Mouse (Mus musculus): ENCODE data around the gene Rnase10. TPM values are rescaled to one million over a fixed set of nuclear protein-coding genes. Genes with fewer than 3 reads are reported as not detected.
"Not testable (repeated sequence)": the region's sequence is repeated elsewhere in the genome, so short reads cannot be mapped to it uniquely, and the experiment has no call there.

Gene Rnase10
- total and polyA plus RNA-seq, 3 experiments: not detected

DNA sequence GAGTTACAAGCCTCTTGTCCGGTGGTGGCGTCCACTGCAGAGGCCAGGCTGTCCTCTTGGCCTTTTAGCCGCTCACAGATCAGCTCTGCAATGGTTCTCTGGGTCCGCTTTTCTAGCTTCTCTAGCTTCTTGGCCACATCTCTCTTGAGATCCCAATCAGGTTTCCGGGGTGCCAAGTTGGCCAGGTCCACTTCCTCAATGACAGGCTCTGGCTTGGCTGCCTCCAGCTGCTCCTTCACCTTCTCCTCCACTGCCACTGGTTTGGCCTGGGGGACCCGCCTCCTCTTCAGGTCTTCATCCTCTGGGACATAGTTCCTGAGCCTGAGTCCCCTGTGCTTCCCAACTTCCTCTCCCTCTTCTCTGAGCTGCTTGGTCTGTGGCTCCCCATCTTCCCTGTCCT, 29.1 kb upstream of the Rnase10 start:
- H3K79me2 ChIP-seq (replicated peaks; ENCODE audit: control insufficient read depth, extremely low read depth, insufficient read depth, poor library complexity, severe bottlenecking); H3K4me3 ChIP-seq (replicated peaks in 1 of 3; ENCODE audit: low read depth in 2 of 3, low read length in 2 of 3, poor library complexity in 1 of 3); H3K36me3 ChIP-seq (replicated peaks in 1 of 2; ENCODE audit: control insufficient read depth in 1 of 2, insufficient read depth in 1 of 2, low read length in 1 of 2); H3K9ac ChIP-seq (ENCODE audit: insufficient read depth, low read depth); H3K4me2 ChIP-seq (ENCODE audit: insufficient read depth, low read depth, poor library complexity, severe bottlenecking); in situ Hi-C loops (cut with MboI; ENCODE audit: low pct_ligation_motif_present, low pct_unique_long_range_greater_than_20kb, low sequenced_read_pairs); H3K27me3 ChIP-seq (replicated peaks); dilution Hi-C loops (cut with MboI; ENCODE audit: extremely low pct_ligation_motif_present, extremely low pct_unique_long_range_greater_than_20kb, low sequenced_read_pairs); DNase-seq (ENCODE audit: extremely low read depth); H3K9me3 ChIP-seq (replicated peaks; ENCODE audit: low read length); H3K27ac ChIP-seq (ENCODE audit: insufficient read depth, low read depth): not testable (repeated sequence)
- peaks cover 0 to 30% of the 10 kb centered on the region in 2 experiments; a peak in 2 of 4 replicates for H3K4me1 ChIP-seq (ENCODE audit: control insufficient read depth in 1 of 2, insufficient read depth in 2 of 2)

DNA sequence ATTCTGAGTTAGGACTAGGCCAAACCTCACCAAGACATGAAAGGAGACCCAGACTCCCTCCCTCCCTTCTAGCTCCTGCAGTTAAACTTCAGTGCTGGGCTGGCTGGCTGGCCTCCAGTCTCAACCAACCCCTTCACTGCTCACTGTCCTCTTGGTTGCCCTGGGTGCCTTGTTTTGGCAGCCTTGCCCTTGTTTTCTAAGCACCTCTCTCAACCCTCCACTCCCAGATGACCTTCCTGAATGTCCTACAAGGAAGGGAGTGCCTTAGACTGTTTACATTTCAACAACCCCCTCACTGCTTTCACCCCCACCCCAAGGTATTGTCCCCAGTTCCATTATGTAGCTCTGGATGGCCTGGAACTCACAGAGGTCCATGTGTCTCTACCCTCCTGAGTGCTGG, 27.9 kb upstream of the Rnase10 start:
- no peak overlapping the region for H3K9ac ChIP-seq (ENCODE audit: insufficient read depth, low read depth)
- peaks cover 0 to 30% of the 10 kb centered on the region in 2 experiments; a peak in 2 of 4 replicates for H3K4me1 ChIP-seq (ENCODE audit: control insufficient read depth in 1 of 2, insufficient read depth in 2 of 2)
- no peaks in the 10 kb centered on the region for H3K36me3 ChIP-seq (replicated peaks in 1 of 2; ENCODE audit: control insufficient read depth in 1 of 2, insufficient read depth in 1 of 2, low read length in 1 of 2)
- H3K4me2 ChIP-seq (ENCODE audit: insufficient read depth, low read depth, poor library complexity, severe bottlenecking): no peak overlapping the region
- H3K79me2 ChIP-seq (replicated peaks; ENCODE audit: control insufficient read depth, extremely low read depth, insufficient read depth, poor library complexity, severe bottlenecking): no peaks in the 10 kb centered on the region
- no peak overlapping the region for H3K27ac ChIP-seq (ENCODE audit: insufficient read depth, low read depth)
- in situ Hi-C loops (cut with MboI; ENCODE audit: low pct_ligation_motif_present, low pct_unique_long_range_greater_than_20kb, low sequenced_read_pairs): no loop called here
- H3K4me3 ChIP-seq (replicated peaks in 1 of 3; ENCODE audit: low read depth in 2 of 3, low read length in 2 of 3, poor library complexity in 1 of 3): no peak overlapping the region
- DNase-seq (ENCODE audit: extremely low read depth): no peak
- dilution Hi-C loops (cut with MboI; ENCODE audit: extremely low pct_ligation_motif_present, extremely low pct_unique_long_range_greater_than_20kb, low sequenced_read_pairs): no loop called here
- no peaks in the 10 kb centered on the region for H3K27me3 ChIP-seq (replicated peaks)
- TF ChIP-seq USF2 (conservative IDR thresholded peaks at IDR 0.05; ENCODE audit: low read depth, low read length) (no peak), RAD21 (IDR thresholded peaks at IDR 0.05; ENCODE audit: low read depth, low read length) (no peak), USF1 (IDR thresholded peaks at IDR 0.05; ENCODE audit: low read depth, low read length) (no peak), PAX5 (IDR thresholded peaks at IDR 0.05; ENCODE audit: low read length) (no peak), MEF2A (IDR thresholded peaks at IDR 0.05; ENCODE audit: borderline replicate concordance, low read depth, low read length) (no peak), ZNF384 (IDR thresholded peaks at IDR 0.05; ENCODE audit: low read depth, low read length) (no peak), SMC3 (IDR thresholded peaks at IDR 0.05; ENCODE audit: low read depth, low read length) (no peak), ZC3H11A (IDR thresholded peaks at IDR 0.05; ENCODE audit: low read depth, low read length) (no peak), POLR2A (IDR thresholded peaks at IDR 0.05; ENCODE audit: low read depth, low read length) (no peak), JUND (conservative IDR thresholded peaks at IDR 0.05; ENCODE audit: low read depth, low read length) (no peak), TBP (conservative IDR thresholded peaks at IDR 0.05; ENCODE audit: low read depth, low read length) (no peak), NRF1 (IDR thresholded peaks at IDR 0.05; ENCODE audit: low read depth, low read length) (no peak), TCF12 (IDR thresholded peaks at IDR 0.05; ENCODE audit: low read depth, low read length) (no peak), CHD2 (IDR thresholded peaks at IDR 0.05; ENCODE audit: low read length) (no peak), NELFE (IDR thresholded peaks at IDR 0.05; ENCODE audit: low read depth, low read length) (no peak), GABPA (IDR thresholded peaks at IDR 0.05; ENCODE audit: insufficient replicate concordance, low read depth, low read length) (no peak), CTCF (conservative IDR thresholded peaks at IDR 0.05 in 1 of 2, IDR thresholded peaks at IDR 0.05 in 1 of 2; ENCODE audit: low read depth in 2 of 2, low read length in 2 of 2) (no peak)
- peaks cover 5% of the 10 kb centered on the region for H3K9me3 ChIP-seq (replicated peaks; ENCODE audit: low read length)
